Mouse (Mus musculus) hindbrain, embryonic 10.5 days (tissue): ENCODE data around the gene Epb41l1. TPM values are rescaled to one million over a fixed set of nuclear protein-coding genes. Genes with fewer than 3 reads are reported as not detected.
"Not testable (repeated sequence)": the region's sequence is repeated elsewhere in the genome, so short reads cannot be mapped to it uniquely, and the experiment has no call there.

Experiments used
- DNase-seq: peaks from one replicate; pipeline ENCODE4 v3.0.0-alpha.2; 2017; ENCODE audit warnings: low spot score
- H3K27ac ChIP-seq: fragments of 300-500 bp; sonication (generic); 2 replicates; pipeline ENCODE4 v1.5.1; 2016; ENCODE audit warnings: mild to moderate bottlenecking, moderate library complexity
- H3K27me3 ChIP-seq: fragments of 300-500 bp; sonication (generic); 2 replicates; pipeline ENCODE4 v1.6.1; 2016; ENCODE audit warnings: mild to moderate bottlenecking; ENCODE audit not compliant: poor library complexity, insufficient read depth, severe bottlenecking
- H3K36me3 ChIP-seq: fragments of 300-500 bp; sonication (generic); 2 replicates; pipeline ENCODE4 v1.6.1; 2016; ENCODE audit warnings: mild to moderate bottlenecking, moderate library complexity
- H3K4me1 ChIP-seq: fragments of 300-500 bp; sonication (generic); replicated peaks from 2 replicates; pipeline ENCODE4 v1.6.1; 2016; ENCODE audit warnings: mild to moderate bottlenecking
- H3K4me3 ChIP-seq: fragments of 300-500 bp; sonication (generic); 2 replicates; pipeline ENCODE4 v1.5.1; 2016; ENCODE audit warnings: mild to moderate bottlenecking, moderate library complexity
- H3K9me3 ChIP-seq: fragments of 300-500 bp; sonication (generic); 2 replicates; pipeline ENCODE4 v1.6.1; 2016; ENCODE audit warnings: mild to moderate bottlenecking, moderate library complexity
- WGBS: fragments of 180-500 bp; shearing (Covaris S2); methylation state at CpG from one replicate; pipeline ENCODE4 v1.1.7; 2016; 5-methylcytosine and 5-hydroxymethylcytosine counted together
- polyA plus RNA-seq: library from polyadenylated mRNA; unstranded; fragments of >200 nt; fragmentation: Nextera tagmentation; extraction: Ambion mirVana; gene quantifications from 2 replicates; pipeline ENCODE4 v1.2.1, GENCODE M21; 2016

Gene Epb41l1
- polyA plus RNA-seq, 1 experiment from 2014 or later, result 2.1 TPM

GRCm38 (mm10) chr2:156512028-156512427 lies 91.3 kb downstream of the Epb41l1 start:
- peaks cover 4% of the 10 kb centered on the region; the same call in 1 of the 2 replicates for H3K4me1 ChIP-seq
- DNase-seq, result no peak
- no peak overlapping the region for H3K4me3 ChIP-seq
- WGBS, result 86% methylated on average over 7 of the region's 7 CpGs
- H3K27ac ChIP-seq, result no peak overlapping the region
- H3K36me3 ChIP-seq, result peaks cover 46% of the 10 kb centered on the region
- H3K27me3 ChIP-seq, result no peaks in the 10 kb centered on the region
- no peaks in the 10 kb centered on the region for H3K9me3 ChIP-seq

- no peak for DNase-seq
- H3K27me3 ChIP-seq, result no peaks in the 10 kb centered on the region
- no peaks in the 10 kb centered on the region for H3K9me3 ChIP-seq
- peaks cover 40% of the 10 kb centered on the region for H3K36me3 ChIP-seq
- no peak overlapping the region for H3K27ac ChIP-seq
- H3K4me1 ChIP-seq, result peaks cover 4% of the 10 kb centered on the region; the same call in 1 of the 2 replicates
- WGBS, result 64% methylated on average over 6 of the region's 6 CpGs
- H3K4me3 ChIP-seq, result no peak overlapping the region
Measured at GRCm38 (mm10) chr2:156512561-156512960, 91.9 kb downstream of the Epb41l1 start.

- Histone ChIP-seq H3K9me3 (no peaks in the 10 kb centered on the region), H3K4me3 (no peak overlapping the region), H3K36me3 (peaks cover 24% of the 10 kb centered on the region), H3K27me3 (no peaks in the 10 kb centered on the region), H3K4me1 (peaks cover 4% of the 10 kb centered on the region; the same call in 1 of the 2 replicates), H3K27ac (no peak overlapping the region)
- no peak for DNase-seq
- WGBS, result 91% methylated on average over 9 of the region's 9 CpGs
Measured at GRCm38 (mm10) chr2:156515102-156515501, 94.4 kb downstream of the Epb41l1 start.

GRCm38 (mm10) chr2:156515565-156516185 lies 95.0 kb downstream of the Epb41l1 start:
- Histone ChIP-seq H3K4me3 (no peak overlapping the region), H3K27ac (no peak overlapping the region), H3K4me1 (peaks cover 4% of the 10 kb centered on the region; the same call in 1 of the 2 replicates), H3K9me3 (no peaks in the 10 kb centered on the region), H3K36me3 (peaks cover 19% of the 10 kb centered on the region), H3K27me3 (no peaks in the 10 kb centered on the region)
- WGBS, result 29% methylated on average over 7 of the region's 7 CpGs
- DNase-seq, result peak; percentile 72

- WGBS, result 76% methylated on average over 2 of the region's 2 CpGs
- not testable (repeated sequence) for H3K9me3 ChIP-seq, H3K4me3 ChIP-seq, H3K4me1 ChIP-seq, DNase-seq, H3K27me3 ChIP-seq, H3K27ac ChIP-seq
- peaks cover 21% of the 10 kb centered on the region for H3K36me3 ChIP-seq
Measured at GRCm38 (mm10) chr2:156516678-156517077, 96.0 kb downstream of the Epb41l1 start.

GRCm38 (mm10) chr2:156518306-156518705 lies 97.6 kb downstream of the Epb41l1 start:
- H3K36me3 ChIP-seq, result peaks cover 25% of the 10 kb centered on the region
- H3K9me3 ChIP-seq, result no peaks in the 10 kb centered on the region
- DNase-seq, result no peak
- no peaks in the 10 kb centered on the region for H3K27me3 ChIP-seq
- peaks cover 8% of the 10 kb centered on the region; the same call in 1 of the 2 replicates for H3K4me1 ChIP-seq
- H3K27ac ChIP-seq, result no peak overlapping the region
- H3K4me3 ChIP-seq, result no peak overlapping the region
- 84% methylated on average over 6 of the region's 6 CpGs for WGBS

- 94% methylated on average over 5 of the region's 5 CpGs for WGBS
- Histone ChIP-seq H3K9me3 (no peaks in the 10 kb centered on the region), H3K27me3 (no peaks in the 10 kb centered on the region), H3K4me3 (no peak overlapping the region), H3K27ac (no peak overlapping the region), H3K36me3 (peaks cover 16% of the 10 kb centered on the region; the same call in 1 of the 2 replicates), H3K4me1 (peaks cover 14% of the 10 kb centered on the region)
- DNase-seq, result no peak
Measured at GRCm38 (mm10) chr2:156519584-156519983, 98.9 kb downstream of the Epb41l1 start.

- H3K36me3 ChIP-seq, result peaks cover 13% of the 10 kb centered on the region; the same call in 1 of the 2 replicates
- no peak overlapping the region for H3K27ac ChIP-seq
- H3K9me3 ChIP-seq, result no peaks in the 10 kb centered on the region
- peaks cover 18% of the 10 kb centered on the region for H3K4me1 ChIP-seq
- no peak overlapping the region for H3K4me3 ChIP-seq
- 87% methylated on average over 11 of the region's 11 CpGs for WGBS
- no peaks in the 10 kb centered on the region; the same call in 1 of the 2 replicates for H3K27me3 ChIP-seq
- no peak for DNase-seq
Measured at GRCm38 (mm10) chr2:156522994-156523393, 102.3 kb downstream of the Epb41l1 start.

- WGBS, result 35% methylated on average over 3 of the region's 3 CpGs
Measured at GRCm38 (mm10) chr2:156524078-156524477, 103.4 kb downstream of the Epb41l1 start.

GRCm38 (mm10) chr2:156529726-156530125 lies 109.0 kb downstream of the Epb41l1 start:
- peaks cover 3% of the 10 kb centered on the region; the same call in 1 of the 2 replicates for H3K4me1 ChIP-seq
- no peak for DNase-seq
- H3K9me3 ChIP-seq, result no peaks in the 10 kb centered on the region
- H3K4me3 ChIP-seq, result no peak overlapping the region
- H3K27ac ChIP-seq, result no peak overlapping the region
- no peaks in the 10 kb centered on the region; the same call in 1 of the 2 replicates for H3K27me3 ChIP-seq
- WGBS, result 62% methylated on average over 2 of the region's 2 CpGs
- H3K36me3 ChIP-seq, result 0 out of 2 replicates have a peak, but pooled peaks cover 3% of the 10 kb centered on the region

More at GRCm38 (mm10) chr2:156524078-156524477, 103.4 kb downstream of the Epb41l1 start:
- no peak overlapping the region for H3K4me3 ChIP-seq
- peak; percentile 16 for DNase-seq
- H3K4me1 ChIP-seq, result peaks cover 18% of the 10 kb centered on the region
- H3K27me3 ChIP-seq, result no peaks in the 10 kb centered on the region; the same call in 1 of the 2 replicates
- no peak overlapping the region for H3K27ac ChIP-seq
- no peaks in the 10 kb centered on the region for H3K9me3 ChIP-seq
- peaks cover 13% of the 10 kb centered on the region; the same call in 1 of the 2 replicates for H3K36me3 ChIP-seq

- no peaks in the 10 kb centered on the region for H3K4me1 ChIP-seq
- H3K27me3 ChIP-seq, result no peaks in the 10 kb centered on the region
- no peak overlapping the region for H3K27ac ChIP-seq
- no peak overlapping the region for H3K4me3 ChIP-seq
- H3K9me3 ChIP-seq, result no peaks in the 10 kb centered on the region
- H3K36me3 ChIP-seq, result peaks cover 3% of the 10 kb centered on the region; the same call in 1 of the 2 replicates
- 83% methylated on average over 2 of the region's 2 CpGs for WGBS
- DNase-seq, result no peak
Measured at GRCm38 (mm10) chr2:156533160-156533559, 112.5 kb downstream of the Epb41l1 start.

- Histone ChIP-seq H3K36me3 (peaks cover under 1% of the 10 kb centered on the region; the same call in 1 of the 2 replicates), H3K4me1 (no peaks in the 10 kb centered on the region), H3K9me3 (no peaks in the 10 kb centered on the region), H3K27me3 (no peaks in the 10 kb centered on the region), H3K4me3 (no peak overlapping the region), H3K27ac (no peak overlapping the region)
- 85% methylated on average over 7 of the region's 7 CpGs for WGBS
- DNase-seq, result no peak
Measured at GRCm38 (mm10) chr2:156538817-156539555, 118.3 kb downstream of the Epb41l1 start.

- 84% methylated on average over 7 of the region's 7 CpGs for WGBS
- no peaks in the 10 kb centered on the region for H3K9me3 ChIP-seq
- no peaks in the 10 kb centered on the region for H3K27me3 ChIP-seq
- H3K4me1 ChIP-seq, result no peaks in the 10 kb centered on the region
- DNase-seq, result no peak
- no peaks in the 10 kb centered on the region; the same call in 1 of the 2 replicates for H3K36me3 ChIP-seq
- no peak overlapping the region for H3K27ac ChIP-seq
- no peak overlapping the region for H3K4me3 ChIP-seq
Measured at GRCm38 (mm10) chr2:156540991-156541390, 120.3 kb downstream of the Epb41l1 start.
